Mouse (Mus musculus): ENCODE measurements at regions not wholly inside any gene's neighbourhood (a gene's known extent, or its start where the extent isn't known, plus 50 kb on each side); places are given as distances from the start of the nearest gene placed in this dataset.

DNA sequence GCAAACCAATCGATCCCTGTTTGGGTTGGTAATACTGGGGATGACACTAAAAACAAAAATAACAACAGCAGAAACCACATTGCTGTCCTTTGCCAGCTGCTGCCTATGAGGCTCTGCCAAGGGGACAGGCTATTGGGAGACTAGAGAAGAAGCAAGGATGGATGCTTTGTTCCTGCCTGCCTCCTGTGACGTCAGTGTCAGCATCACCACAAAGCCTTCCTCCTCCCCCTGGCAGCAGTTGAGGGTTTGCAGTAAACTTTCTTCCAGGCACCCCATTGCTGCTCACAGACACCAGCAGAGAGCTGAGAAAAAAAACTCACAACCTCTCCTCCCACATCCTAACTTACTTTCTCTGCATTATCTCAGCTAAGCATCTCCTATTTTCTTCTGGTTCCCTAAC lies 73.7 kb upstream of the Rnaseh2b start:
- TF ChIP-seq POLR2A (IDR thresholded peaks at IDR 0.05; ENCODE audit: low read depth, low read length) = no peak
- TF ChIP-seq CTCF (IDR thresholded peaks at IDR 0.05; ENCODE audit: extremely low read depth, insufficient read length, insufficient replicate concordance, low read depth, low read length) = no peak

Data from small intestine, adult 2 months (tissue).